Mouse (Mus musculus): Measurements from ENCODE around the gene Cldn24. TPM values are rescaled to one million over a fixed set of nuclear protein-coding genes. Genes with fewer than 3 reads are reported as not detected.

The Cldn24 gene
- not detected for total RNA-seq (2023)

GRCm38 (mm10) chr8:47821843-47822242 lies at the start of gene Cldn24:
TSS of gene Cldn24 (plus strand) at chr8:47822143.

DNA sequence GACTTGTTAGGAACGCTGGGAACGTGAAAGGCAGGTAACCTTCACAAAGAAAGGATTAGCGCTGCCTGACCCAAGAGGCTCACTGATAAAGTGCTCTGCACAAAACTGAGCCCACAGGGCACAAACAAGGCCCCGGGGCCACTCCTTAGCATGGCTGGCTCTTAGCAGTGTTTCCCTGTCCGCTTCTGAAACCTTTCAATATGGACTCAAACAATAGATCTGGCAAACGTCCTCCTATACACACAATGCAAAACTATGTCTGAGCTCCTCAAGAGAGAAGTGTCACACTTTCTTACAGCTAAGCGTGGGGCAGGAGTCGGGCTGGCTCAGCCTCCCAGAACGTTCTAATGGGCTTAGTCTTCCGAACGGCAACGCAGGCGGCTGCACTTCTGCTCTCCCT lies 2.2 kb downstream of the Cldn24 start, which contains the start of gene Cldn22:
Gene Cldn22, plus strand, starts transcription at position 301 of the 400 bp plus-strand sequence.

Other genes with a start within 250 kb of the Cldn24 start
- 33.9 TPM for gene Ing2, start 146.6 kb upstream of the Cldn24 start, total RNA-seq (2023)
- gene Cdkn2aip, start 108.2 kb upstream of the Cldn24 start, total RNA-seq (2023), result 41.6 TPM
- gene Cldn22, start 2.3 kb downstream of the Cldn24 start, total RNA-seq (2023), result not detected
- gene Wwc2, start 168.8 kb downstream of the Cldn24 start, total RNA-seq (2023), result 0.80 TPM

Measured in CD4-positive naive resting alpha-beta T cell, adult 57 days (primary cell).